Mouse (Mus musculus) adrenal gland, adult 18-20 months (tissue): ENCODE results near the gene Zdhhc5. TPM values are rescaled to one million over a fixed set of nuclear protein-coding genes. Genes with fewer than 3 reads are reported as not detected.

Experiments used
- DNase-seq, 2 experiments: peaks; one replicate each; pipeline ENCODE4 v3.0.0; 2021 to 2022; ENCODE audit warnings: low spot score in 2 of 2
- long read RNA-seq, 2 experiments: library from polyadenylated mRNA; stranded (forward); transcript quantifications; one replicate each; pipeline ENCODE4 v2.0.0; 2021
- total RNA-seq, 2 experiments: library from RNA; stranded (reverse); gene quantifications; 1 replicate in 1 of 2; 2 replicates in 1 of 2; pipeline ENCODE4 v1.2.3; 2021

The Zdhhc5 gene
- total RNA-seq, result 10 to 100 TPM; 62.0 to 70.2 TPM
- long read RNA-seq, experiment 1, full-length matches to known transcripts, result 32 of 49 reads
- long read RNA-seq, experiment 1, partial matches to known transcripts, result 11 of 49 reads
- long read RNA-seq, experiment 1, other reads (novel, unspliced or antisense), result 6 of 49 reads
- long read RNA-seq, experiment 2, full-length matches to known transcripts, result 27 of 81 reads
- long read RNA-seq, experiment 2, partial matches to known transcripts, result 47 of 81 reads
- long read RNA-seq, experiment 2, other reads (novel, unspliced or antisense), result 7 of 81 reads

DNA sequence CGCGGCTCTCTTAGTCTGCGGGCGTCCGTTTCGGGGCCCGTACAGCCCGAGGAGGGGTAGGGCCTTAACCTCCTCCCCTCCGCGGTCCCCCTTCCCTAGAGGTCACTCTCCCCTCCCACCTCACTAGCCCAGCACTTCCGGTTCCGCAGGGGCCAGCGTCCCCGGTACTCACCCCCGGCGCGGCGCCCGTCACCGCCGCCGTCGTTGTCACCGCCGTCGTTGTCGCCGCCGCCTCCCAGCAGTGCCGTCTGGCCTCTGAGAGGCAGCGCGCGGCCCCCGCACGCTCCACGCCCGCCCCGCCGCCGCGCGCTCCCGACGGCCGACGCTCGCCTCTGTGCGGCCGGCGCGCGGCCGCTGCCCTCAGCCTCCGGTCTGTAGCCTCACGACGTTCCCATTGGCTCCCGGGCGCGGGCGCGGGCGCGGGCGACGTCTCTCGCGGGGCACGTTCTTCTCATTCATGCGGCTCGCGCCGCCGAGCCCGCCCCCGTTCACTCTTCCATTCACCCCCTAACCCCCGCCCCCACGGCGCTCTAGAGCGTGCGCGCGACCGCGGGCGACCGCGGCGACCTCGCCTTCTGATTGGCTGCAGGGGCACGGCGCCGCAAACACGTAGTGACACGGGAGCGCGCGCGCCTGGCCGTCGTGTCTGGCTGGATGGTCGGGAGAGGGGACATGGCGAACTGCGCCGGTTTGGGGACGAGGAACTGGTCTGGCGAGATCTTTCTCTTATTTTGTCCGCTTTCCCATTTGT, at the start of gene Zdhhc5:
Zdhhc5 (minus strand) TSS at position 370 of the 751 bp plus-strand sequence.
- peak; percentile 97 to 99 for DNase-seq

DNA sequence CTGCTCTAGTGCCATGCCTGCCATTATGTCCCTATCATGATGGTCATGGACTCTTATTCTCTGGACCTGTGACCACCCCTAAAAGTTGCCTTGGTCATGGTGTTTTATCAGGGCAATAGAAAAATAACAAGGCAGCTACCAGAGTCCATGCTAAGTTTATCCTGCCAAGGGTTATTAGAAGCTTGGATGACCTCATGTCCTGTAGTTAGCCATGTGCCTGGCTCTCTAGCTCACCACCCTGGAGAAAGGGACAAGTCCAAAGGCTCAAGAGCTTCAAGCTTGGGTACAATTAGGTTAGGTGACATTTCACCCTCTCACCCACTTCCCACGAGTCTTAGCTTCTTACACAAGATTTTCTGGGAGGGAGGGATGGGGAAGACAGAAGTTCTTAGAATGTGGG, 47.8 kb upstream of the Zdhhc5 start:
- no peak for DNase-seq

DNA sequence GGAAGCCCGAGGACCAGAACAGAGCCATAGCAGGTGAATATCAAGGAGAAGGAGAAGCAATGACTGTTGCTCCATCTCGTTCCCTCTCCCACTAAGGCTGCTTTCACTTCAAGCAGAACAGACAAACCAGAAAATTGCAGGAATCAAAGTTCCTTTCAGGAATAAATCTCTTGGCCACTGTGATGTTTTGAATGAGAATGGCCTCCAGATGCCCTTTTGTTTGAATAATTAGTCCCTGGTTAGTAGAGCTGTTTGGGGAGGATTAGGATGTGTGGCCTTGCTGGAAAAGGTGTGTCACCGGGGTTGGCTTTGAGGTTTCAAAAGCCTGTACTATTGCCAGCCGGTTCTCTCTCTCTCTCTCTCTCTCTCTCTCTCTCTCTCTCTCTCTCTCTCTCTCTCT, 47.3 kb upstream of the Zdhhc5 start:
- DNase-seq, result no peak

DNA sequence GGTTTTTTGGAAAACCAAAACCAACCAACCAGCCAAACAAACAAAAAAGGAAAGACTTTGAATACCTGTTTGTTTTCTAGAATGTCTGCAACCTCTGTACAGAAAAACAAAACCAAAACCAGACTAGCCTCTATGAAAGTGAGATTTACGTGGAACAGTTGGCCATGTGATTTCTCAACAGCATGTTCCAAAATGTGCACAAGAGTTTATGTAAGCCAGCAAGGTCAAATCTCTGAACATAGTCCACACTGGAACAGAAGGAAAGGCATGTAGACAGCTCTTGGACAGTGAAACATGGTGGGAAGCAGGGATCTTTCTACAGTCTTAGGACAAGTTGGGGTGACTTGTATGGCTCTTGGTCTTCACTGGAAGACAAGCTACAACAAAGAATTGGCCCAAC, 46.9 kb upstream of the Zdhhc5 start:
- DNase-seq, result no peak

DNA sequence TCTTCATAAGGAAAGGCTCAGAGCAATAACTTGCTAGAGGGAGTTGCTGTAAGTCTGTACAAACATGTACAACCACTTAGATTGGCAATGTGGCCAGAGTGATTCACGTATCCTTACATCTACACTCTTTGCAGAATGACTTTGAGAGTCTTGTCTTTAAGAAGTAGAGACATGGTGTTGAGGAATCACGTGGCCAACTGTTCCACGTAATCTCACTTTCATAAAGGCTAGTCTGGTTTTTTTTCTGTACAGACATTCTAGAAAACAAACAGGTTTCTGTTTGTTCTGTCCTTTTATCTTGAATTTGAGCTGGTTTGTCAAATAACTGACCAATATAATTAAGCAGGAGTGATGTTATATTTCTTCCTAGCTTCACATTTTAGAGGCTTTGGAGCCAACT, 46.3 kb upstream of the Zdhhc5 start:
- no peak for DNase-seq

DNA sequence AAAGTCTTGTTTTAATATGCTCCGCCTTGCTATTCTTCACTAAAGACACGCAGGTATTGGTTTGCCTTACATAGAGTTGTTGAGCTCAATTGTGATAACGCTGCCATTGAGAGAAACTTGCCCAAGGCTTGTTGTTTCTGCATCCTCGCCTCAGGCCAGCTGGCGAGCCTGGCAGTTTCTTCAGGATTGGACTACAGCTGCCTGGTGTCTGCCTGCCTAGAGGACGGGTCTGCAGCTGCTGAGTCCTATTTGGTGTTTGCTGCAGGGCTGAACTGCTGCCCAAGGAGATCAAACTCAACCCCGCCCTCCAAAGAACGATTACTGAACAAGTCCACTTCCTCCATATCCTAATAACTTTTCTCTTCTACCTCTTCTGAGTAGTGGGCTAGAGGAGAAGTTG, 45.8 kb upstream of the Zdhhc5 start:
- DNase-seq, result no peak

DNA sequence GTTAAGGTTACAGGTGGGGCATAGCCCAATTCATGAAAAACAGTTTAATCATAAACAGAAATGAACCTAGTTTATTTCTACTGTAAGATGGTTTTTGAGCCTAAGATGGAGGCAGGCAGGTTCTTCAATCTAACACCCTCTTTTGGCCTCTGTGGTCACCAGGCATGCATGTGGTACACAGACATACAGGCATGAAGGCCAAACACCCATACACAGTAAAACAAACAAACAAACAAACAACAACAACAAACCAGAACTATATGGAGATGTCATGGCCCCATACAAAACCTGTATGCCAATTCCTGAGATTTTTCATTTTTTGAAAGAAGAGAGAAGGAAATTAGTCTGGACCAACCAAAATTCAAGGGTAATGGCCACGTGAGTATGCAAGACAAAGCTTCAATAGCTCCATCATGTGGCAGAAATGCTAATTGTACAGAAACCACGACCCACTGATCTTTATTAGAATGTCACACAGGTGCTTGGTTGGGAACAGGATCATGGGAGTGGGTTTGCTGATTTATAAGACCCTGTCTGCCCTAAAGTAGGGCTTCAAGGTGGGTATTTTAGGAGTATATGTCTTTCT, 43.7 kb upstream of the Zdhhc5 start:
- no peak for DNase-seq

DNA sequence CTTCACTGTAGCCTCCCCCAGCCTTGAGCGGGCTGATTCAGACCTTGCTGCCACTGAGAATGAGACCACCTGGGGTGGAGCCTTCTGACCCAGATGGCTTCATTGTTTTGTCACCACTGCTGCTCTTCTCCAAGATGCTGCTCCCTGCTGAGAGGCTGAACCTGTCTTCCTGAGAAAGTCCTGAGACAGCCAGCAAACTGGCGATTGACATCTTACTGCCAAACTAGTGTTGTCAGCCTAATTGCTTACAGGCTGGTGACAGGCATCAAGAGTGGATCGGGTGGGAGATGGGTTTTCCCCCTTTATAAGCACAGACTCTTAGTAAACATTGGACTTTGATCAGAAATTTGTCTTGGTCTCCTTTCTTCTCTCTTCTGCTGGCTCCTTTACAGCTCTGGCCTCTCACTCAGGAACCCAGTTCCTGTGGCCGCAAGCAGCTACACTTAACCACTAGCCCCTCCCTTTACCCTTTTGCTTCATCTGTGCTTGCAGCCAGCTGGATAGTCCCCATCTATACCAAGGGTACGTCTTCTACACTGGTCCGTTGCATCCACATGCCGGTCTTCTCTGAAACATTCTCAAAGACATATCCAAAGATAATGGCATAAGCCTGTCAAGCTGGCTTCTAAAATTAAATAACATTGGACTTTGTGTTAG, 42.2 kb upstream of the Zdhhc5 start:
- DNase-seq, result no peak

DNA sequence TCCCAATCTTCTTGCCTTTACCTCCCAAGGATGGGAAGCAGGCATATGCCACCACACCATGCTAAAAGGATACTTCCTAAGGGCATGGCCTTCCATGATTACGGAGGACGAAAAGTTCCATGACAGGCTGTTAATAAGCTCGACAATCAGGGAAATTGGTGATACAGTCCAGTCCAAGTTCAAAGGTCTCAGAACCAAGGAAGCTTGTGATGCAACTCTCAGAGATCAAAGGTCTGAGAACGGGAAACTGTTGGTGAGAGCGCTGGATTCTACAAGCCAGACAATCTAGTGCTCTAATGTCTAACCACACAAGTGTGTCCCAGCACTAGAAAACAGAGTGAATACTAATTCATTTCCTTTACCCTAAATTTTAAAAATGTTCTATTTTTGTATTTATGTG, 41.3 kb upstream of the Zdhhc5 start:
- no peak for DNase-seq

DNA sequence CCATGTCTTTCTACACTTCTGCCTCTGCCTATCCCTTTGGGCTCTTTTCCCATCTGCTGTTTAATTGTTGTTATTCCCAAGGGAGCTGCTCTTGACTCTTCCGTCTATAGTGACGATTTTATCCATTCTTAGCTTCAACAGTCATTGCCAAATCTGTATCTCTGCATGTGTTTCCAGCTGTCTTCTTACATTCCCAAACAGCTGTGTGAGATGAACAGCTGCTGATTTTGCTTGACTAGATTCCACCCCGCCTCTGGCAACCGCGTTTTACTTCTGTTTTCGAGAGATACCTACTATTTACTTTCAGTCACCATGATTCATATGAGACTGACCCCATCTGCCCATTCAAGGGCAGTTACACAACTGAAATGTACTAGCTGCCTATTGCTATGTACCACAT, 35.1 kb upstream of the Zdhhc5 start:
- DNase-seq, result no peak

DNA sequence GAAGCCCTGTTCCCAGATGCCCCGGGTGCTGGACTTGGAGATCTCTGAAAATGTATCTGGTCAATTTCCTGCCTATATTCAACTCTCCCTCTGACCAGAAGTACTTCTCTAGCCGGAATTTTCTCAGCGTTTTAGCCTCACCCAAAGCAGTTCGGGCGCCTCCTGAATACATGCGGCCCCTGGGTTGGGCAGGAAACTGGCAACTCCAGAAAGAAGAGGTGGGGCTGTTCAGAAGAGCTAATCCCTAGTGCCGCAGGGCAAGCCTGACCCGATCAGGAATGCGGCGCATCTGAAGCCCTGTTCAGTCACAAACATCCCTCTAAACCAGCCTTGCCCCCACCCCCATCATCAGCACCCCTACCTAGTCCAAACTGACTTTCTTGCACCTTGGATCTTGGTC, 29.1 kb upstream of the Zdhhc5 start:
- DNase-seq, result no peak

DNA sequence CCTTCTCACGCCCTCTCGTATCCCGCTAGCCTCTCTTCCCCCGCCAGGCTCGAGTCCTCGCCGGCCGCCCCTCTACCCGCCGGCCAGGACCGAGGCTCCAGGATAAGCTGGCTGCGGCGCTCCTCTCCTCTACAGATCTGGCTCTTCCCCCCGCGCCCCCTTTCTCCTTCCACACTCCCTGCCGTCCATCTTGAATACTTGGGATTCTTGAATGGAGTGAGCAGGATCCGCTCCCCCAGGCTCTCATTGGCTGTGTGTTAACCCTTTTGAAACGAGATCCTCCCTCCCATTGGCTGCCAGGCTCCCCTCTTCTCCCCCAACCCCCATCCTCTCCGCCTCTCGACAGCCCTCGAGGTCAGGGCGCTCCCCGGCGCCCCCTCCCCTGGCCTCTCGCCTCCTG, 28.6 kb upstream of the Zdhhc5 start, which contains the start of gene Gm19426:
Gm19426 (minus strand) TSS at position 95 of the 400 bp plus-strand sequence.
- DNase-seq, result peak in 1 of 2 experiments; percentile 43

DNA sequence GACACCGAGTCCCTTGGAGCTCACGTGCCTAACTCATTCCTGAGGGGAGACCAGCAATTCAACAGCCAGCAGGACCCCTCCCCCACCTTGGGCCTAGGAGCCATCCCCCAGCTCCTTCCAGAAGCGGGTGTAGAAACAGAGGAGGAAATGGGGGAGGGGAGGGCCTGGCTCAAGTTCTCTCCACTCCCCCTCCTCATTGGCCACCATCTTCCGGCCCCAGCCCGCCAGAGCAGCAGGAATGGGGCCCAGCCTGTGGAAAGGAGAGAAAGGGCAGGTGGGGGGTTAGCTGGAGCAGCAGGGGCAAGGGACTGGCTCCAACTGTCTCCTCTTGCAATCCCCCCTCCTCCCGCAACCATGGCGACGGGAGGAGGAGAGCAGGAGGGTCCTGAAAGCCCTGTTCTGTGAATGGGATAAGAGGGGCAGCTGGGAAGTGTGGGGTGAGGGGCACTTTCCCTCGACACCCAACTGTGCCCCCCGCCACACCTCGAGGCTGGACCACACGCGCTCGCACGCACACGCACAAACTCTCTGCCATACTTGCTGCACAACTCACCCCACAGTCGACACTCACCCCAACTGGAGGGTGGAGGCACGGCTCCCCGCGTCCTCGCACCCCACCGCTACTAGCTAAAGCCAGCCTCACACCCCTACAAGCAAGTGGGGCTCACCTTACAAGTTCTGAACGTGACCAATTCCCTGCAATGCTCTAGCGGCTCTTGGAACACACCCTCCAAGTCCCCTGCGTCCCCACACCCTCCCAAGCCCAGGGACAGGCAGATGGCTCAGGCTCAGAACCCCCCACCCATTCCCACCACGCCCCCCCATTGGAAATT, 27.7 kb upstream of the Zdhhc5 start:
- no peak for DNase-seq

DNA sequence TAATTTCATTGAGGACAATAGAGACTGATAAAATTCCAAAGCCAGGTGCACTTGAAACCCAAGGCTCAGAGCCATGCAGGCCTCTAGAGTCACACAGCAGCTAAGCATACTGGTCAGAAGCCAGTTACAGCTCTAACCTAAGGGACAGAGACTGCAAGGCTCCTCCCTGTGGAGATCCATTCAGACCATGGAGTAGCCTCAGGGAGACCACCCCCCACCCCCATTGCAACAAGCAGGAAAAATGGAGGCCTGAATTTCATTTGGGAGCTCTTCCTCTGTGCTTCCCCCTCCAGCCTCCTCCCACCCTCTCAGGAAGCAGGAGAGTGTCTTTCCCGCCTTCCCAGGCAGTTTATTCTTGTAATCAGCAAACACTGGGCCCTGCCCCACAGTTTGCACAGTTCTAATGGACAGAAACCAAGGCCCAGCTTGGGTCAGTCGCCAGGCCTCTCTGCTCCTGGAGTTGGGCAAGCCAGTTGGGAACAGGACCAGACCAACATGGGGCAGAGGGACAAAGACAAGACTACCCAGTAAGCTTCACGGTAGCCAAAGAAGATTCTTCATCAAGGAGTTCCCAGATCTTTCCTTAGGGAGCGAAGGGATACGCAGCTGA, 27.0 kb upstream of the Zdhhc5 start:
- no peak for DNase-seq

DNA sequence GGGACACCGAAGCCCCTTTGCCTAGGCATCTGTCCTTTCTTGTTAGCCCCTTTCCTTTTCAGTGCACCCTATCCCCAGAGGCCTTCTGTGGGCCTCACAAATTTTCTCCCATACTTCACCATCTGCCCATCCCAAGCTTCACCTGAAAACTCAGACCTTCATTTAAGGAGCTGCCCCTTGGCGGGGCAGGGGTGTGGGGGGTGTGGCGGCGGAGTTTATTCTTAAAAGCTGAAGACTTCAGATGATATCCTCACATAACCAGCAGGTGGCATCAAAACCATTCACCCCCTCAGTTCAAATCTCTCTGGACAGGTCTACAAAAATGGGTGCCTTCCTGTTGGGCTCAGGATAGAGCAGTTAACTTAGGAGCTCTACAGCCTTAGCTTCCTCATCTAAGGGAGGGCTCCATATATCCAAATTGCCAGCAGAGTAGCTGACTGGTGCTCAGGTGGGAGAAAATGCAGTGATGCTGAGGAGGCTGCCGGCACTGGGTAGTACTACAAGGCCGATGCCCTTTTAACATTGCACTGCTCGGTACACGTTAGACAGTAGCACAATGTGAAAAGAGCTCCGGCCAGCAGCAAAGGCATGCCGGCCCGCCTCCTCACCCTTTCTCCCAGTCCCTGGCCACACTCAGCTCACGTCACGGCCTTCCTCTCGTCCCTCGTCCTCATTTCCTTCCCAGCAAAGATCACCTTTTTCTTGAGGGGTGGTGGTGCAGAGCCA, 25.8 kb upstream of the Zdhhc5 start:
- DNase-seq, result no peak

DNA sequence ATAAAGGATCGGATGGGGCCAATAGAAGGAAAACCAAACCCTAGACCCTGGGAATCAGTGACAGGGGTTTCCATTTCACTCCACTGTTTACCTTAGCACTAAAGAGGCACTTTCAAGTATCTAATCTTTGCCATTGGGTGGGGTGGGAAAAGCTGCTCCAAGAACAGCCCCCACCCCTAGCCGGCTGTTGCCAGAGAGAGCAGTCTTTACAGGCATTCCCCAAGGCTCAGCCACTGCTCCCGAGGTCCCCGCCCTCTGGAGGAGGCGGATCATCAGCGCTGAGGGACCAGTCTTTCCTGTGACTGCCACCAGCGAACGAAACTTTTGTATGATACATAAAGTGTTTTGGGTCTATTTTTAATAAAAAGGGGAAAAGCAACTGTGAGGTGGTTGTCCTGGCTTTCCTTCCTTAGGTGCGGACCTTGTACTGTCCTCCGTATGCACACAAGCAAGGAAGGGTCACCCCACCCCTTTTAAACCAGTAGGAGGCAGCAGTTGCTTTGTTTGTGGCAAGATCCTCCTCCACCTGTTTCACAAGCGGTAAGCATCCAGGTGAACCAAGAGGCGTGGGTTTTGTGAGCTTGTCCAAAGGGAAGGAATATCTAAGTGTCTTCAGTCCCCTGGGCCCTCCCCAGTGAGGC, 23.4 kb upstream of the Zdhhc5 start:
- no peak for DNase-seq

DNA sequence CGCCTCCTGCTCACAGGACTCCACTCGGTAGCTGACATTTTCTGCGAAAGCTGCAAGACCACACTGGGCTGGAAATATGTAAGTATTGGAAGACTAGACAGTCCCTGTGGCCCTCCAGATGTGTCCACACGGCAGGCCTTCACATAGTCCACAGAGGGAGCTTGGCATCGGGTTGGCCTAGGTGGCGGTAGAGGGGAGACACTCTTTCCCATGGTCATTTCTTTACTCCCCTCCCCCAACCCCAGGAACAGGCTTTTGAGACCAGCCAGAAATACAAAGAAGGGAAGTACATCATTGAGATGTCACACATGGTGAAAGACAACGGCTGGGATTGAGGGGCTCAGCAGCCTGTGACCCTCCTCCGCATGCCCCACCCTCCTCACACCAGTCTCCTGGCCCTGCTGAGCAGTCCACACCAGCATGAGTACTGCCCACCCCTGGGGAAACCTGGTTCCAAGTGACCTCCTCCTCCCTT, 22.5 kb upstream of the Zdhhc5 start:
- no peak for DNase-seq

DNA sequence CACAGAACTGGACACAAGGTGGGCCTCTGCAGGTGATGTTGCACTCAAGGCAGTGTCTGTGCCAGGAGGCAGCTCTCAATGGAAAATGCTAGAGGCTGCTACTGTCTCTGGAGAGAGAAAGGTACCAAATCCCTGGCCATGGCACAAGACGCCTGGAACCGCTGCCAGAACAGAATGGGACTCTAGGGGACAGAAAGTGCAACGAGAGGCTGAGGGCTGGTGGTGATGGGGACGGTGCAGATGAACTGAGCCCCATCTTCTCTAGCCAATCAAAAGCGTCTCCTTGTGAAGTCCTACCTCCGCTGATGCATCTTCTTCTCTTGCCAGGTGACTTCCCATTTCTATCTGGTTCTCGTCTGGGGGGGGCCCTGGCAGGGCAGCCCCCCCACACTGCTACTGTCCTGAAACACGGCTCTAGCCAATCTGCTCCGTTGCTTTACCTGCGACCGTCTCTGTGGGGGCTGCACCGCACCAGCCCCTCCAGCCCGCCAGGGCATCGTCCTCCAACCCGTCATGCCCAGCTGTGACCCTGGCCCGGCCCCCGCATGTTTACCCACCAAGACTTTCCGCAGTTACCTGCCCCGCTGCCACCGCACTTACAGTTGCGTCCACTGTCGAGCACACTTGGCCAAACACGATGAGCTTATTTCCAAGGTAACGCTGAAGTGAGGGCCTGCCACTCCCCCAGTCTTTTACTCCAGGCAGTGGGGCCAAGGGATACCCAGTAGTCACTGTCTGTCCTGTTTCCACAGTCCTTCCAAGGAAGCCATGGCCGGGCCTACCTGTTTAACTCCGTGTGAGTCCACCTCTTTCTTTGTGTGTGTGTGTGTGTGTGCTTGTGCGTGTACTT, 21.6 kb upstream of the Zdhhc5 start:
- DNase-seq, result no peak
